Mouse (Mus musculus): Measurements from ENCODE around the gene Ighmbp2. TPM values are rescaled to one million over a fixed set of nuclear protein-coding genes. Genes with fewer than 3 reads are reported as not detected.
"Not testable (repeated sequence)": the region's sequence is repeated elsewhere in the genome, so short reads cannot be mapped to it uniquely, and the experiment has no call there.

Gene Ighmbp2
- polyA plus RNA-seq, 1 experiment from 2014 or later = 7.9 TPM

GRCm38 (mm10) chr19:3261764-3262525 lies 20.9 kb downstream of the Ighmbp2 start:
- H3K4me2 ChIP-seq (replicated peaks; ENCODE audit: low read depth, low read length) = no peak overlapping the region
- no peaks in the 10 kb centered on the region for H3K4me1 ChIP-seq (ENCODE audit: control insufficient read depth, insufficient read depth, low read length)
- H3K9me3 ChIP-seq (ENCODE audit: control insufficient read depth, low read depth, low read length) = no peaks in the 10 kb centered on the region
- H3K27ac ChIP-seq (ENCODE audit: low read length) = no peak overlapping the region
- H3K36me3 ChIP-seq (ENCODE audit: control insufficient read depth, insufficient read depth, low read length) = peaks cover 45% of the 10 kb centered on the region
- no peak for ATAC-seq (ENCODE audit: insufficient number of reproducible peaks, insufficient read depth, low FRiP score, low read depth)
- no peaks in the 10 kb centered on the region for H3K27me3 ChIP-seq (ENCODE audit: control insufficient read depth, insufficient read depth, low read length)
- WGBS = 85% methylated on average over 12 of the region's 12 CpGs
- H3K4me3 ChIP-seq (ENCODE audit: low read depth, low read length) = no peak overlapping the region
- no peak overlapping the region for H3K9ac ChIP-seq (replicated peaks; ENCODE audit: low read depth, low read length)

GRCm38 (mm10) chr19:3261336-3261735 lies 21.5 kb downstream of the Ighmbp2 start:
- no peaks in the 10 kb centered on the region for H3K4me1 ChIP-seq (ENCODE audit: control insufficient read depth, insufficient read depth, low read length)
- H3K4me3 ChIP-seq (ENCODE audit: low read depth, low read length) = no peak overlapping the region
- no peak overlapping the region for H3K4me2 ChIP-seq (replicated peaks; ENCODE audit: low read depth, low read length)
- no peak overlapping the region for H3K27ac ChIP-seq (ENCODE audit: low read length)
- H3K36me3 ChIP-seq (ENCODE audit: control insufficient read depth, insufficient read depth, low read length) = peaks cover 39% of the 10 kb centered on the region
- no peaks in the 10 kb centered on the region for H3K27me3 ChIP-seq (ENCODE audit: control insufficient read depth, insufficient read depth, low read length)
- 95% methylated on average over 7 of the region's 7 CpGs for WGBS
- ATAC-seq (ENCODE audit: insufficient number of reproducible peaks, insufficient read depth, low FRiP score, low read depth) = no peak
- H3K9ac ChIP-seq (replicated peaks; ENCODE audit: low read depth, low read length) = no peak overlapping the region
- no peaks in the 10 kb centered on the region for H3K9me3 ChIP-seq (ENCODE audit: control insufficient read depth, low read depth, low read length)

- H3K27me3 ChIP-seq (ENCODE audit: control insufficient read depth, insufficient read depth, low read length) = no peaks in the 10 kb centered on the region
- ATAC-seq (ENCODE audit: insufficient number of reproducible peaks, insufficient read depth, low FRiP score, low read depth) = no peak
- no peaks in the 10 kb centered on the region for H3K9me3 ChIP-seq (ENCODE audit: control insufficient read depth, low read depth, low read length)
- no peak overlapping the region for H3K27ac ChIP-seq (ENCODE audit: low read length)
- H3K4me2 ChIP-seq (replicated peaks; ENCODE audit: low read depth, low read length) = no peak overlapping the region
- no peak overlapping the region for H3K9ac ChIP-seq (replicated peaks; ENCODE audit: low read depth, low read length)
- WGBS = 86% methylated on average over 3 of the region's 3 CpGs
- no peaks in the 10 kb centered on the region for H3K4me1 ChIP-seq (ENCODE audit: control insufficient read depth, insufficient read depth, low read length)
- peaks cover 32% of the 10 kb centered on the region for H3K36me3 ChIP-seq (ENCODE audit: control insufficient read depth, insufficient read depth, low read length)
- H3K4me3 ChIP-seq (ENCODE audit: low read depth, low read length) = no peak overlapping the region
These were observed 22.2 kb downstream of the Ighmbp2 start for GRCm38 (mm10) chr19:3260591-3260990.

GRCm38 (mm10) chr19:3260016-3260415 lies 22.8 kb downstream of the Ighmbp2 start:
- Histone ChIP-seq H3K9ac (replicated peaks; ENCODE audit: low read depth, low read length) (no peak overlapping the region), H3K27ac (ENCODE audit: low read length) (no peak overlapping the region), H3K9me3 (ENCODE audit: control insufficient read depth, low read depth, low read length) (no peaks in the 10 kb centered on the region), H3K4me1 (ENCODE audit: control insufficient read depth, insufficient read depth, low read length) (no peaks in the 10 kb centered on the region), H3K36me3 (ENCODE audit: control insufficient read depth, insufficient read depth, low read length) (peaks cover 26% of the 10 kb centered on the region), H3K27me3 (ENCODE audit: control insufficient read depth, insufficient read depth, low read length) (no peaks in the 10 kb centered on the region), H3K4me3 (ENCODE audit: low read depth, low read length) (no peak overlapping the region), H3K4me2 (replicated peaks; ENCODE audit: low read depth, low read length) (no peak overlapping the region)
- no peak for ATAC-seq (ENCODE audit: insufficient number of reproducible peaks, insufficient read depth, low FRiP score, low read depth)
- WGBS = 94% methylated on average over 8 of the region's 8 CpGs

GRCm38 (mm10) chr19:3225261-3225660 lies 57.6 kb downstream of the Ighmbp2 start:
- ATAC-seq (ENCODE audit: insufficient number of reproducible peaks, insufficient read depth, low FRiP score, low read depth); H3K27ac ChIP-seq (ENCODE audit: low read length); H3K4me2 ChIP-seq (replicated peaks; ENCODE audit: low read depth, low read length); H3K36me3 ChIP-seq (ENCODE audit: control insufficient read depth, insufficient read depth, low read length); H3K4me3 ChIP-seq (ENCODE audit: low read depth, low read length); H3K4me1 ChIP-seq (ENCODE audit: control insufficient read depth, insufficient read depth, low read length); H3K9me3 ChIP-seq (ENCODE audit: control insufficient read depth, low read depth, low read length); H3K27me3 ChIP-seq (ENCODE audit: control insufficient read depth, insufficient read depth, low read length); H3K9ac ChIP-seq (replicated peaks; ENCODE audit: low read depth, low read length): not testable (repeated sequence)
- WGBS = 73% methylated on average over 3 of the region's 6 CpGs

- 74% methylated on average over 1 of the region's 1 CpGs for WGBS
These were observed 67.9 kb downstream of the Ighmbp2 start for GRCm38 (mm10) chr19:3214937-3215336.

More at GRCm38 (mm10) chr19:3214937-3215336, 67.9 kb downstream of the Ighmbp2 start:
- H3K4me1 ChIP-seq (ENCODE audit: control insufficient read depth, insufficient read depth, low read length); H3K4me2 ChIP-seq (replicated peaks; ENCODE audit: low read depth, low read length); ATAC-seq (ENCODE audit: insufficient number of reproducible peaks, insufficient read depth, low FRiP score, low read depth); H3K27me3 ChIP-seq (ENCODE audit: control insufficient read depth, insufficient read depth, low read length); H3K9me3 ChIP-seq (ENCODE audit: control insufficient read depth, low read depth, low read length); H3K36me3 ChIP-seq (ENCODE audit: control insufficient read depth, insufficient read depth, low read length); H3K27ac ChIP-seq (ENCODE audit: low read length); H3K9ac ChIP-seq (replicated peaks; ENCODE audit: low read depth, low read length); H3K4me3 ChIP-seq (ENCODE audit: low read depth, low read length): not testable (repeated sequence)

Small RNAs within 50 kb of the gene (microRNA-seq; reads per million reads assigned to microRNA genes)
- gene Mir6984 = not detected

Other genes with a start within 250 kb of the Ighmbp2 start
- gene Mrpl21, start 116 bp downstream of the Ighmbp2 start, polyA plus RNA-seq (2014; fragmentation: Nextera tagmentation; extraction: Ambion mirVana) = 130 and 134 TPM in 2 replicates
- 21.4 and 25.2 TPM in 2 replicates for gene Cpt1a, start 39.3 kb upstream of the Ighmbp2 start, polyA plus RNA-seq (2014; fragmentation: Nextera tagmentation; extraction: Ambion mirVana)
- gene Tesmin, start 105.8 kb upstream of the Ighmbp2 start, polyA plus RNA-seq (2014; fragmentation: Nextera tagmentation; extraction: Ambion mirVana) = 0.10 and 0.24 TPM in 2 replicates
- 12.2 and 13.2 TPM in 2 replicates for gene Gal, start 131.5 kb upstream of the Ighmbp2 start, polyA plus RNA-seq (2014; fragmentation: Nextera tagmentation; extraction: Ambion mirVana)